In genomic region chrX:137569472-137570188, GRCm38 (mm10) we compare ENCODE assay signal across 10 mouse cellular contexts. TPM values are rescaled to one million over a fixed set of nuclear protein-coding genes. Genes with fewer than 3 reads are reported as not detected.
DNase-seq lines count a peak whose midpoint lies in the region; ATAC-seq lines count a peak whose summit lies in the region.
"Had no signal": no experiment of that assay in that cellular context is flagged by ENCODE, and none has a peak within 500 bp of the region (broad histone marks: within the 10 kb centered on the region; RNA-seq: fewer than 3 reads in every experiment).

No protein-coding gene starts in this region.

- peaks cover 49% of the 10 kb centered on the region for H3K27me3 ChIP-seq in midbrain, embryonic 12.5 days

- peak; percentile 2 for DNase-seq in ES-CJ7 (ENCODE audit: low read depth, low spot score)
- peak; percentile 7 for DNase-seq in Muller cell, postnatal 12 days (ENCODE audit: inconsistent ontology term)
- no peak for DNase-seq in spleen, postnatal 14 days (ENCODE audit: low spot score in 2 of 2)
- no peak for DNase-seq in thymus, postnatal 10 days (ENCODE audit: low spot score in 2 of 2)
- no peak for DNase-seq in layer of hippocampus, adult 18-20 months (ENCODE audit: low spot score in 2 of 2)
- DNase-seq: cerebellum, adult 9-11 months; thymus, adult 18-20 months had no signal

- WGBS in midbrain, embryonic 12.5 days, result 28% methylated on average over 21 of the region's 21 CpGs

- H3K4me3 ChIP-seq in midbrain, embryonic 12.5 days, result peak overlapping the region; percentile 42

- H3K36me3 ChIP-seq in midbrain, embryonic 12.5 days, result no peaks in the 10 kb centered on the region

- no peak overlapping the region for H3K9ac ChIP-seq in midbrain, embryonic 12.5 days (replicated peaks)

- H3K4me1 ChIP-seq in midbrain, embryonic 12.5 days, result no peaks in the 10 kb centered on the region

- peak; percentile 20 to 26; a peak in 2 of 4 replicates for ATAC-seq in hematopoietic stem cell, adult 5-6 weeks (replicated peaks in 1 of 2; ENCODE audit: insufficient read depth in 1 of 2, low FRiP score in 2 of 2, low TSS enrichment in 1 of 2, low read depth in 1 of 2, poor library complexity in 2 of 2, severe bottlenecking in 2 of 2)
- ATAC-seq in midbrain, embryonic 12.5 days (ENCODE audit: low FRiP score, low read depth), result 0 out of 2 replicates have a peak, but pooled peaks have one; percentile 32

- no peak overlapping the region for H3K27ac ChIP-seq in midbrain, embryonic 12.5 days (replicated peaks)

- H3K9me3 ChIP-seq in midbrain, embryonic 12.5 days, result no peaks in the 10 kb centered on the region

- peak overlapping the region; percentile 68 for H3K4me2 ChIP-seq in midbrain, embryonic 12.5 days (replicated peaks)

RNA-seq across cellular contexts. Expression of gene Il1rapl2, which starts 0.8 kb away (rescaled TPM):
- total RNA-seq in hematopoietic stem cell, adult 5-6 weeks (2017), result 1.4 and 1.7 TPM in 2 replicates
- 0.46 and 0.50 TPM in 2 replicates for polyA plus RNA-seq in midbrain, embryonic 12.5 days (2016; fragmentation: Nextera tagmentation; extraction: Ambion mirVana)
- 1 to 10 TPM; 2.2 to 2.9 TPM for total RNA-seq in layer of hippocampus, adult 18-20 months (2021)
- polyA plus RNA-seq: large intestine, adult 2 months had no signal

Comparison
In these comparisons a context has a peak if more than half of its experiments do, and no peak if none do; other contexts are left out.
1. DNase-seq: peak in ES-CJ7 (single experiment) and Muller cell, postnatal 12 days (single experiment); none in spleen, postnatal 14 days (0 of 2), thymus, postnatal 10 days (0 of 2) and layer of hippocampus, adult 18-20 months (0 of 2).